Comparison of ENCODE assay signal across 9 mouse cellular contexts in genomic region chr6:22122080-22122479, GRCm38 (mm10).
DNase-seq lines count a peak whose midpoint lies in the region; ATAC-seq and TF ChIP-seq lines count a peak whose summit lies in the region.
"Had no signal": no experiment of that assay in that cellular context is flagged by ENCODE, and none has a peak within 500 bp of the region (broad histone marks: within the 10 kb centered on the region; RNA-seq: fewer than 3 reads in every experiment).

No protein-coding gene starts in this region.

- peak; percentile 12 to 24 for DNase-seq in spleen, postnatal 36 days (ENCODE audit: low spot score in 2 of 2)
- no peak for DNase-seq in spleen, adult 12 weeks (ENCODE audit: low spot score)
- DNase-seq in cerebellum, adult 11-12 months: peak; percentile 15
- DNase-seq in forebrain, postnatal 0 days: peak; percentile 88
- DNase-seq in lung, adult 18-20 months: peak; percentile 9 to 48

- no peak overlapping the region for H3K27ac ChIP-seq in forebrain, postnatal 0 days (ENCODE audit: low read depth, low read length)
- H3K27ac ChIP-seq in kidney, embryonic 15.5 days: no peak overlapping the region
- H3K27ac ChIP-seq in neural tube, embryonic 14.5 days (ENCODE audit: low read depth, low read length): no peak overlapping the region
- H3K27ac ChIP-seq: embryonic facial prominence, embryonic 15.5 days had no signal

- peak overlapping the region; percentile 23; the same call in 1 of the 2 replicates for H3K4me2 ChIP-seq in forebrain, postnatal 0 days (ENCODE audit: low read depth)
- no peak overlapping the region for H3K4me2 ChIP-seq in kidney, embryonic 15.5 days
- H3K4me2 ChIP-seq in neural tube, embryonic 14.5 days (ENCODE audit: low read depth, low read length): no peak overlapping the region
- H3K4me2 ChIP-seq: embryonic facial prominence, embryonic 15.5 days had no signal

- no peaks in the 10 kb centered on the region for H3K4me1 ChIP-seq in forebrain, postnatal 0 days (ENCODE audit: insufficient read depth)
- no peaks in the 10 kb centered on the region; the same call in 1 of the 2 replicates for H3K4me1 ChIP-seq in kidney, embryonic 15.5 days
- no peaks in the 10 kb centered on the region for H3K4me1 ChIP-seq in neural tube, embryonic 14.5 days (ENCODE audit: control insufficient read depth, insufficient read depth, low read length)
- H3K4me1 ChIP-seq: embryonic facial prominence, embryonic 15.5 days had no signal

- ATAC-seq in forebrain, postnatal 0 days: peak; percentile 89
- 0 out of 2 replicates have a peak, but pooled peaks have one; percentile 66 for ATAC-seq in kidney, embryonic 15.5 days (replicated peaks; ENCODE audit: low FRiP score)
- peak; percentile 94 for ATAC-seq in neural tube, embryonic 14.5 days (ENCODE audit: low read depth)
- no peak for ATAC-seq in erythroblast, adult 5-6 weeks (replicated peaks; ENCODE audit: low FRiP score, poor library complexity, severe bottlenecking)

- no peak overlapping the region for H3K9ac ChIP-seq in forebrain, postnatal 0 days
- no peak overlapping the region for H3K9ac ChIP-seq in kidney, embryonic 15.5 days
- no peak overlapping the region for H3K9ac ChIP-seq in neural tube, embryonic 14.5 days (replicated peaks; ENCODE audit: low read depth, low read length)
- H3K9ac ChIP-seq: embryonic facial prominence, embryonic 15.5 days had no signal

- H3K27me3 ChIP-seq in forebrain, postnatal 0 days (ENCODE audit: insufficient read depth, low read length): no peaks in the 10 kb centered on the region
- H3K27me3 ChIP-seq in kidney, embryonic 15.5 days: no peaks in the 10 kb centered on the region
- no peaks in the 10 kb centered on the region for H3K27me3 ChIP-seq in neural tube, embryonic 14.5 days (ENCODE audit: control insufficient read depth, insufficient read depth, low read length)
- H3K27me3 ChIP-seq: embryonic facial prominence, embryonic 15.5 days had no signal

- H3K4me3 ChIP-seq in forebrain, postnatal 0 days (ENCODE audit: low read depth, low read length): no peak overlapping the region
- H3K4me3 ChIP-seq in kidney, embryonic 15.5 days (replicated peaks): no peak overlapping the region
- H3K4me3 ChIP-seq in neural tube, embryonic 14.5 days (ENCODE audit: low read depth, low read length): no peak overlapping the region
- H3K4me3 ChIP-seq: embryonic facial prominence, embryonic 15.5 days had no signal

- no peaks in the 10 kb centered on the region for H3K36me3 ChIP-seq in forebrain, postnatal 0 days (ENCODE audit: insufficient read depth)
- peaks cover 6% of the 10 kb centered on the region; the same call in 1 of the 2 replicates for H3K36me3 ChIP-seq in kidney, embryonic 15.5 days
- no peaks in the 10 kb centered on the region for H3K36me3 ChIP-seq in neural tube, embryonic 14.5 days (ENCODE audit: control insufficient read depth, insufficient read depth, low read length)
- H3K36me3 ChIP-seq: embryonic facial prominence, embryonic 15.5 days had no signal

- whole genome bisulfite sequencing in forebrain, postnatal 0 days: 31% methylated on average over 12 of the region's 12 CpGs
- 45% methylated on average over 12 of the region's 12 CpGs for WGBS in kidney, embryonic 15.5 days
- WGBS in neural tube, embryonic 14.5 days: 41% methylated on average over 12 of the region's 12 CpGs

- H3K9me3 ChIP-seq in forebrain, postnatal 0 days (ENCODE audit: low read length): no peaks in the 10 kb centered on the region
- no peaks in the 10 kb centered on the region for H3K9me3 ChIP-seq in kidney, embryonic 15.5 days (replicated peaks)
- H3K9me3 ChIP-seq in neural tube, embryonic 14.5 days (ENCODE audit: control insufficient read depth, low read length): no peaks in the 10 kb centered on the region
- H3K9me3 ChIP-seq: embryonic facial prominence, embryonic 15.5 days had no signal

- peak; percentile 87 for TF ChIP-seq CTCF in forebrain, postnatal 0 days (IDR thresholded peaks at IDR 0.05; ENCODE audit: low read depth)
